In genomic region chr1:64616881-64617714, GRCm38 (mm10) we compare ENCODE assay signal across 7 mouse cellular contexts. TPM values are rescaled to one million over a fixed set of nuclear protein-coding genes. Genes with fewer than 3 reads are reported as not detected.
DNase-seq lines count a peak whose midpoint lies in the region; ATAC-seq lines count a peak whose summit lies in the region.

Gene Mettl21a (minus strand): TSS chr1:64617242.

- H3K4me2 ChIP-seq in intestine, embryonic 14.5 days (ENCODE audit: low read length): peak within 1 kb of the TSS; percentile 65

- peaks cover 5% of the 10 kb centered on the region; the same call in 1 of the 2 replicates for H3K36me3 ChIP-seq in intestine, embryonic 14.5 days (ENCODE audit: control insufficient read depth, insufficient read depth, low read length)
- H3K36me3 ChIP-seq in midbrain, embryonic 10.5 days: peaks cover 24% of the 10 kb centered on the region

- peak within 1 kb of the TSS; percentile 98 for H3K27ac ChIP-seq in intestine, embryonic 14.5 days (ENCODE audit: low read depth)
- H3K27ac ChIP-seq in midbrain, embryonic 10.5 days (replicated peaks): peak within 1 kb of the TSS; percentile 98

- ATAC-seq in intestine, embryonic 14.5 days (replicated peaks; ENCODE audit: low FRiP score, low TSS enrichment, low read depth): peak; percentile 95

- H3K4me3 ChIP-seq in intestine, embryonic 14.5 days (ENCODE audit: low read depth, low read length): peak within 1 kb of the TSS; percentile 80
- H3K4me3 ChIP-seq in midbrain, embryonic 10.5 days: peak within 1 kb of the TSS; percentile 72

- H3K4me1 ChIP-seq in intestine, embryonic 14.5 days (replicated peaks; ENCODE audit: control insufficient read depth, insufficient read depth, low read length): peaks cover 16% of the 10 kb centered on the region
- H3K4me1 ChIP-seq in midbrain, embryonic 10.5 days: peaks cover 30% of the 10 kb centered on the region

- peak; percentile 94 to 98 for DNase-seq in adrenal gland, adult (ENCODE audit: inconsistent age in 2 of 2, low spot score in 1 of 2)
- peak; percentile 94 for DNase-seq in embryo, embryonic 10.5 days (ENCODE audit: low spot score)
- DNase-seq in gastrocnemius, postnatal 25 days: peak; percentile 92
- DNase-seq in intestine, embryonic 14.5 days (ENCODE audit: low spot score): peak; percentile 92
- peak; percentile 92 to 97 for DNase-seq in left cerebral cortex, postnatal 25 days (ENCODE audit: low spot score in 2 of 2)
- peak; percentile 90 for DNase-seq in midbrain, embryonic 10.5 days (ENCODE audit: low spot score)
- peak; percentile 90 for DNase-seq in right cerebral cortex, postnatal 4 days

- H3K9ac ChIP-seq in intestine, embryonic 14.5 days (ENCODE audit: low read length): peak within 1 kb of the TSS; percentile 95

- under 1% methylated on average over 72 of the region's 72 CpGs for WGBS in intestine, embryonic 14.5 days
- WGBS in midbrain, embryonic 10.5 days: under 1% methylated on average over 72 of the region's 72 CpGs

- H3K9me3 ChIP-seq in intestine, embryonic 14.5 days (ENCODE audit: control insufficient read depth, low read length): no peaks in the 10 kb centered on the region
- no peaks in the 10 kb centered on the region for H3K9me3 ChIP-seq in midbrain, embryonic 10.5 days (replicated peaks)

- intact Hi-C loops in left cerebral cortex, postnatal 25 days (cut with DNase I): loop anchor here (1.0 to 5.0 kb wide), 6 partner anchors 73 to 950 kb away; partner anchors contain the start of genes Ccnyl1 and Creb1

- H3K27me3 ChIP-seq in intestine, embryonic 14.5 days (replicated peaks; ENCODE audit: control insufficient read depth, insufficient read depth, low read length): no peaks in the 10 kb centered on the region
- H3K27me3 ChIP-seq in midbrain, embryonic 10.5 days (ENCODE audit: low read depth, poor library complexity, severe bottlenecking): no peaks in the 10 kb centered on the region

RNA-seq across cellular contexts. Expression of gene Mettl21a, which starts in this region (rescaled TPM):
- 1 to 10 TPM; 7.8 to 9.3 TPM for total RNA-seq in gastrocnemius, postnatal 25 days (2021)
- 17.7 and 21.2 TPM in 2 replicates for polyA plus RNA-seq in intestine, embryonic 14.5 days (2014; fragmentation: Nextera tagmentation; extraction: Ambion mirVana)
- total RNA-seq in left cerebral cortex, postnatal 25 days (2021): 10 to 100 TPM; 10.8 to 13.4 TPM
- 24.4 and 25.8 TPM in 2 replicates for polyA plus RNA-seq in midbrain, embryonic 10.5 days (2016; fragmentation: Nextera tagmentation; extraction: Ambion mirVana)

Comparison
In these comparisons a context has a peak if more than half of its experiments do, and no peak if none do; other contexts are left out.
1. Peak in every context shown above with its lines: DNase-seq, ATAC-seq, H3K4me3 ChIP-seq and H3K27ac ChIP-seq.